Mouse (Mus musculus) heart, adult 10 weeks (tissue): Measurements from ENCODE around the gene Gata5. TPM values are rescaled to one million over a fixed set of nuclear protein-coding genes. Genes with fewer than 3 reads are reported as not detected.

ENCODE experiments used
- polyA plus RNA-seq: library from polyadenylated mRNA; stranded (reverse); fragments of 350-450 nt; fragmentation: Illumina TruSeq; extraction: RNeasy Lipid Tissue Mini Kit (QIAGEN cat#74804); gene quantifications from one replicate; pipeline ENCODE4 v1.2.3, GENCODE M21; 2014; ENCODE audit warnings: low read depth, low replicate concordance

Gene Gata5
- 0.79 TPM for polyA plus RNA-seq

GRCm38 (mm10) chr2:180334551-180334986, at the start of gene Gata5:
Gene Gata5 (minus strand): TSS chr2:180334699.

GRCm38 (mm10) chr2:180289440-180290108, 44.9 kb downstream of the Gata5 start, which contains the start of gene Rbbp8nl:
Gene Rbbp8nl (minus strand): TSS chr2:180289879.

Other genes starting within 250 kb of the Gata5 start
- gene Hrh3, start 230.2 kb downstream of the Gata5 start, polyA plus RNA-seq: not detected
- gene Osbpl2, start 215.4 kb downstream of the Gata5 start, polyA plus RNA-seq: 43.3 TPM
- 94.5 TPM for gene Adrm1, start 163.2 kb downstream of the Gata5 start, polyA plus RNA-seq
- gene Lama5, start 108.8 kb downstream of the Gata5 start, polyA plus RNA-seq: 105 TPM
- 633 TPM for gene Rps21, start 77.3 kb downstream of the Gata5 start, polyA plus RNA-seq
- 15.7 TPM for gene Cables2, start 61.2 kb downstream of the Gata5 start, polyA plus RNA-seq
- gene Rbbp8nl, start 44.8 kb downstream of the Gata5 start, polyA plus RNA-seq: not detected
- not detected for gene Slco4a1, start 121.5 kb upstream of the Gata5 start, polyA plus RNA-seq
- not detected for gene Ntsr1, start 165.3 kb upstream of the Gata5 start, polyA plus RNA-seq
- 19.6 TPM for gene Mrgbp, start 246.6 kb upstream of the Gata5 start, polyA plus RNA-seq